Mouse (Mus musculus) hindbrain, postnatal 0 days (tissue): ENCODE data around the gene Icam5. TPM values are rescaled to one million over a fixed set of nuclear protein-coding genes. Genes with fewer than 3 reads are reported as not detected.

Experiments used
- ATAC-seq: fragments of 200-750 bp; cut with Nextera tagmentation; 2 replicates; pipeline ENCODE4 v1.8.0; 2017; ENCODE audit warnings: mild to moderate bottlenecking, moderate TSS enrichment, moderate library complexity
- DNase-seq: peaks from one replicate; pipeline ENCODE4 v3.0.0-alpha.2; 2015; ENCODE audit warnings: low spot score
- H3K27ac ChIP-seq: fragments of 300-500 bp; sonication (generic); 2 replicates; pipeline ENCODE4 v1.5.1; 2014; ENCODE audit warnings: mild to moderate bottlenecking
- H3K27me3 ChIP-seq: fragments of 300-500 bp; sonication (generic); 2 replicates; pipeline ENCODE4 v1.6.1; 2014; ENCODE audit warnings: low read length, mixed read lengths; ENCODE audit not compliant: insufficient read depth
- H3K36me3 ChIP-seq: fragments of 300-500 bp; sonication (generic); 2 replicates; pipeline ENCODE4 v1.6.1; 2014; ENCODE audit warnings: low read length, mixed read lengths; ENCODE audit not compliant: insufficient read depth
- H3K4me1 ChIP-seq: fragments of 300-500 bp; sonication (generic); 2 replicates; pipeline ENCODE4 v1.6.1; 2014; ENCODE audit warnings: antibody characterized with exemption, low read length, mixed read lengths; ENCODE audit not compliant: insufficient read depth
- H3K4me2 ChIP-seq: fragments of 300-500 bp; sonication (generic); 2 replicates; pipeline ENCODE4 v1.6.1; 2014; ENCODE audit warnings: low read depth, mild to moderate bottlenecking, low read length, moderate library complexity, mixed read lengths
- H3K4me3 ChIP-seq: fragments of 300-500 bp; sonication (generic); 2 replicates; pipeline ENCODE4 v1.5.1; 2014; ENCODE audit warnings: low read length
- H3K9ac ChIP-seq: fragments of 300-500 bp; sonication (generic); replicated peaks from 2 replicates; pipeline ENCODE4 v1.6.1; 2014; ENCODE audit warnings: mild to moderate bottlenecking, low read length, moderate library complexity, mixed read lengths
- H3K9me3 ChIP-seq: fragments of 300-500 bp; sonication (generic); 2 replicates; pipeline ENCODE4 v1.6.1; 2016; ENCODE audit warnings: low read length, mixed read lengths
- CTCF ChIP-seq: IDR thresholded peaks from 2 replicates; pipeline ENCODE4 v1.5.1; 2016; ENCODE audit warnings: antibody characterized with exemption, control low read depth, low read depth
- WGBS: fragments of 180-500 bp; shearing (Covaris S2); extraction: QIAGEN DNeasy Blood & Tissue Kit; methylation state at CpG from one replicate; pipeline ENCODE4 v1.1.7; 2014; 5-methylcytosine and 5-hydroxymethylcytosine counted together
- polyA plus RNA-seq: library from polyadenylated mRNA; unstranded; fragments of >200 nt; fragmentation: Nextera tagmentation; extraction: Ambion mirVana; gene quantifications from 2 replicates; pipeline ENCODE4 v1.2.1, GENCODE M21; 2015
- total RNA-seq: library from RNA; depleted of rRNA; stranded (reverse); fragments of >200 nt; gene quantifications from 2 replicates; pipeline ENCODE4 v1.2.3, GENCODE M21; 2014

Gene Icam5
- total and polyA plus RNA-seq, 2 experiments from 2014 or later = 3.7 to 9.1 TPM

GRCm38 (mm10) chr9:21021363-21021762 lies 10.5 kb upstream of the Icam5 start:
- Histone ChIP-seq H3K36me3 (no peaks in the 10 kb centered on the region), H3K9ac (no peak overlapping the region), H3K4me3 (no peak overlapping the region), H3K9me3 (no peaks in the 10 kb centered on the region), H3K4me1 (no peaks in the 10 kb centered on the region), H3K4me2 (no peak overlapping the region), H3K27me3 (peaks cover 14% of the 10 kb centered on the region), H3K27ac (no peak overlapping the region)
- ATAC-seq = no peak
- no peak for TF ChIP-seq CTCF
- no peak for DNase-seq
- 80% methylated on average over 3 of the region's 3 CpGs for WGBS

GRCm38 (mm10) chr9:21022288-21022687 lies 9.6 kb upstream of the Icam5 start:
- no peak for ATAC-seq
- WGBS = 61% methylated on average over 6 of the region's 6 CpGs

GRCm38 (mm10) chr9:21022726-21023125 lies 9.1 kb upstream of the Icam5 start:
- Histone ChIP-seq H3K27ac (no peak overlapping the region), H3K36me3 (no peaks in the 10 kb centered on the region), H3K4me3 (no peak overlapping the region), H3K27me3 (0 out of 2 replicates have a peak, but pooled peaks cover under 1% of the 10 kb centered on the region), H3K4me2 (no peak overlapping the region), H3K9ac (no peak overlapping the region), H3K9me3 (no peaks in the 10 kb centered on the region), H3K4me1 (no peaks in the 10 kb centered on the region)
- no peak for DNase-seq
- TF ChIP-seq CTCF = no peak
- no peak for ATAC-seq
- 100% methylated on average over 1 of the region's 1 CpGs for WGBS

More at GRCm38 (mm10) chr9:21022288-21022687, 9.6 kb upstream of the Icam5 start:
- Histone ChIP-seq H3K4me1 (no peaks in the 10 kb centered on the region), H3K9ac (no peak overlapping the region), H3K27ac (no peak overlapping the region), H3K36me3 (no peaks in the 10 kb centered on the region), H3K4me2 (no peak overlapping the region), H3K27me3 (peaks cover 5% of the 10 kb centered on the region; the same call in 1 of the 2 replicates), H3K9me3 (no peaks in the 10 kb centered on the region), H3K4me3 (no peak overlapping the region)
- no peak for TF ChIP-seq CTCF
- no peak for DNase-seq

GRCm38 (mm10) chr9:21025258-21025810 lies 6.5 kb upstream of the Icam5 start:
- TF ChIP-seq CTCF = no peak
- Histone ChIP-seq H3K27me3 (peaks cover 4% of the 10 kb centered on the region), H3K36me3 (no peaks in the 10 kb centered on the region), H3K27ac (no peak overlapping the region), H3K4me1 (no peaks in the 10 kb centered on the region), H3K9me3 (no peaks in the 10 kb centered on the region), H3K9ac (no peak overlapping the region), H3K4me3 (no peak overlapping the region), H3K4me2 (no peak overlapping the region)
- ATAC-seq = no peak
- 75% methylated on average over 19 of the region's 19 CpGs for WGBS
- no peak for DNase-seq

- TF ChIP-seq CTCF = no peak
- H3K9me3 ChIP-seq = no peaks in the 10 kb centered on the region
- WGBS = 81% methylated on average over 12 of the region's 12 CpGs
- no peaks in the 10 kb centered on the region for H3K36me3 ChIP-seq
- H3K27ac ChIP-seq = no peak overlapping the region
- no peak overlapping the region for H3K4me2 ChIP-seq
- H3K4me3 ChIP-seq = no peak overlapping the region
- no peak overlapping the region for H3K9ac ChIP-seq
- DNase-seq (no peak), ATAC-seq (no peak)
- H3K4me1 ChIP-seq = peaks cover 7% of the 10 kb centered on the region; the same call in 1 of the 2 replicates
- peaks cover 4% of the 10 kb centered on the region for H3K27me3 ChIP-seq
Measured at GRCm38 (mm10) chr9:21026849-21027248, 5.0 kb upstream of the Icam5 start.

GRCm38 (mm10) chr9:21027774-21028290 lies 4.0 kb upstream of the Icam5 start:
- DNase-seq = no peak

GRCm38 (mm10) chr9:21028560-21029110 lies 3.2 kb upstream of the Icam5 start:
- Histone ChIP-seq H3K4me1 (peaks cover 24% of the 10 kb centered on the region), H3K4me2 (no peak overlapping the region), H3K27me3 (peaks cover 21% of the 10 kb centered on the region), H3K27ac (no peak overlapping the region), H3K9ac (no peak overlapping the region), H3K9me3 (no peaks in the 10 kb centered on the region), H3K4me3 (no peak overlapping the region), H3K36me3 (no peaks in the 10 kb centered on the region)
- 73% methylated on average over 6 of the region's 6 CpGs for WGBS
- no peak for ATAC-seq
- no peak for DNase-seq
- TF ChIP-seq CTCF = no peak

More at GRCm38 (mm10) chr9:21027774-21028290, 4.0 kb upstream of the Icam5 start:
- no peak for TF ChIP-seq CTCF
- no peaks in the 10 kb centered on the region for H3K9me3 ChIP-seq
- no peak overlapping the region for H3K27ac ChIP-seq
- no peak for ATAC-seq
- H3K4me2 ChIP-seq = no peak overlapping the region
- H3K27me3 ChIP-seq = peaks cover 13% of the 10 kb centered on the region
- H3K4me1 ChIP-seq = peaks cover 17% of the 10 kb centered on the region; the same call in 1 of the 2 replicates
- H3K4me3 ChIP-seq = no peak overlapping the region
- H3K36me3 ChIP-seq = no peaks in the 10 kb centered on the region
- 48% methylated on average over 8 of the region's 8 CpGs for WGBS
- H3K9ac ChIP-seq = no peak overlapping the region
